Mouse (Mus musculus) brain, adult 2 months (tissue): Measurements from ENCODE around the gene Atrip.

Source experiments
- DNase-seq: peaks from one replicate; pipeline ENCODE4 v3.0.0; 2011; ENCODE audit warnings: low read depth, low spot score

Gene Atrip

GRCm38 (mm10) chr9:109038086-109038895, 35.6 kb downstream of the Atrip start, which contains the start of gene Shisa5:
Shisa5 (plus strand) TSS chr9:109038565.
- DNase-seq: no peak

- DNase-seq: no peak
These were observed 41.5 kb downstream of the Atrip start for GRCm38 (mm10) chr9:109032435-109032834.

- no peak for DNase-seq
These were observed 42.2 kb downstream of the Atrip start for GRCm38 (mm10) chr9:109031686-109032085.

GRCm38 (mm10) chr9:109031001-109031400, 42.9 kb downstream of the Atrip start:
- no peak for DNase-seq

GRCm38 (mm10) chr9:109030312-109030711, 43.6 kb downstream of the Atrip start:
- DNase-seq: no peak

GRCm38 (mm10) chr9:109028919-109029318, 45.0 kb downstream of the Atrip start:
- no peak for DNase-seq

- DNase-seq: no peak
These were observed 45.5 kb downstream of the Atrip start for GRCm38 (mm10) chr9:109028421-109028820.

GRCm38 (mm10) chr9:109027521-109027920, 46.4 kb downstream of the Atrip start:
- no peak for DNase-seq

GRCm38 (mm10) chr9:109022866-109023685, 50.8 kb downstream of the Atrip start:
- DNase-seq: peak; percentile 75

GRCm38 (mm10) chr9:109021428-109021827, 52.5 kb downstream of the Atrip start:
- DNase-seq: no peak

- DNase-seq: no peak
These were observed 56.8 kb downstream of the Atrip start for GRCm38 (mm10) chr9:109016973-109017604.

- DNase-seq: no peak
These were observed 58.5 kb downstream of the Atrip start for GRCm38 (mm10) chr9:109015397-109015796.

GRCm38 (mm10) chr9:109010316-109010690, 63.6 kb downstream of the Atrip start:
- no peak for DNase-seq

- peak; percentile 89 for DNase-seq
These were observed 64.1 kb downstream of the Atrip start for GRCm38 (mm10) chr9:109009636-109010315.

- DNase-seq: peak; percentile 82
These were observed 64.8 kb downstream of the Atrip start for GRCm38 (mm10) chr9:109008994-109009635.

- DNase-seq: no peak
These were observed 65.8 kb downstream of the Atrip start for GRCm38 (mm10) chr9:109008081-109008480.
